Mouse (Mus musculus): ENCODE measurements around the gene Gm14443.
"Not testable (repeated sequence)": the region's sequence is repeated elsewhere in the genome, so short reads cannot be mapped to it uniquely, and the experiment has no call there.

The Gm14443 gene

GRCm38 (mm10) chr2:175175401-175176180, at the start of gene Gm14443:
Gm14443 (minus strand) TSS chr2:175175871.
- peak; percentile 61 for DNase-seq (ENCODE audit: low spot score)

GRCm38 (mm10) chr2:175206732-175207131, 31.1 kb upstream of the Gm14443 start, which contains the start of gene Gm14391:
Gm14391 (minus strand) TSS chr2:175206917.
- not testable (repeated sequence) for DNase-seq (ENCODE audit: low spot score)

GRCm38 (mm10) chr2:175179008-175179407, 3.3 kb upstream of the Gm14443 start:
- not testable (repeated sequence) for DNase-seq (ENCODE audit: low spot score)

- DNase-seq (ENCODE audit: low spot score), result no peak
Observed at GRCm38 (mm10) chr2:175176312-175176711, 641 bp upstream of the Gm14443 start.

GRCm38 (mm10) chr2:175174058-175174457, 1.6 kb downstream of the Gm14443 start:
- DNase-seq (ENCODE audit: low spot score), result not testable (repeated sequence)

- not testable (repeated sequence) for DNase-seq (ENCODE audit: low spot score)
Observed at GRCm38 (mm10) chr2:175172906-175173595, 2.6 kb downstream of the Gm14443 start.

GRCm38 (mm10) chr2:175172123-175172522, 3.5 kb downstream of the Gm14443 start:
- DNase-seq (ENCODE audit: low spot score), result no peak

GRCm38 (mm10) chr2:175166870-175167269, 8.8 kb downstream of the Gm14443 start:
- DNase-seq (ENCODE audit: low spot score), result not testable (repeated sequence)

GRCm38 (mm10) chr2:175165110-175165509, 10.6 kb downstream of the Gm14443 start:
- not testable (repeated sequence) for DNase-seq (ENCODE audit: low spot score)

- not testable (repeated sequence) for DNase-seq (ENCODE audit: low spot score)
Observed at GRCm38 (mm10) chr2:175161438-175161837, 14.2 kb downstream of the Gm14443 start.

- no peak for DNase-seq (ENCODE audit: low spot score)
Observed at GRCm38 (mm10) chr2:175158642-175159041, 17.0 kb downstream of the Gm14443 start.

- no peak for DNase-seq (ENCODE audit: low spot score)
Observed at GRCm38 (mm10) chr2:175156696-175157095, 19.0 kb downstream of the Gm14443 start.

- not testable (repeated sequence) for DNase-seq (ENCODE audit: low spot score)
Observed at GRCm38 (mm10) chr2:175141993-175142295, 33.7 kb downstream of the Gm14443 start, which contains the start of gene Gm14399. Gm14399 (minus strand) TSS chr2:175142012.

- DNase-seq (ENCODE audit: low spot score), result peak; percentile 8
Observed at GRCm38 (mm10) chr2:175141118-175141992, 34.3 kb downstream of the Gm14443 start.

GRCm38 (mm10) chr2:175140624-175141023, 35.0 kb downstream of the Gm14443 start:
- DNase-seq (ENCODE audit: low spot score), result not testable (repeated sequence)

Measured in yolk sac, embryonic 10.5 days (tissue).